Mouse (Mus musculus) midbrain, postnatal 0 days (tissue): ENCODE data around the gene Elavl3. TPM values are rescaled to one million over a fixed set of nuclear protein-coding genes. Genes with fewer than 3 reads are reported as not detected.

Experiments
- ATAC-seq: fragments of 200-750 bp; cut with Nextera tagmentation; 2 replicates; pipeline ENCODE4 v1.8.0; 2017; ENCODE audit warnings: moderate number of reproducible peaks, mild to moderate bottlenecking, moderate TSS enrichment, moderate library complexity; ENCODE audit not compliant: low FRiP score
- DNase-seq: peaks from one replicate; pipeline ENCODE4 v3.0.0-alpha.2; 2015; ENCODE audit warnings: low spot score
- H3K27ac ChIP-seq: fragments of 300-500 bp; sonication (generic); 2 replicates; pipeline ENCODE4 v1.5.1; 2014; ENCODE audit warnings: low read depth, mild to moderate bottlenecking, low read length, mixed read lengths
- H3K27me3 ChIP-seq: fragments of 300-500 bp; sonication (generic); 2 replicates; pipeline ENCODE4 v1.6.1; 2014; ENCODE audit warnings: low read length, control low read depth, mixed read lengths; ENCODE audit not compliant: insufficient read depth
- H3K36me3 ChIP-seq: fragments of 300-500 bp; sonication (generic); 2 replicates; pipeline ENCODE4 v1.6.1; 2014; ENCODE audit warnings: low read length, control low read depth, mixed read lengths; ENCODE audit not compliant: insufficient read depth
- H3K4me1 ChIP-seq: fragments of 300-500 bp; sonication (generic); 2 replicates; pipeline ENCODE4 v1.6.1; 2014; ENCODE audit warnings: mild to moderate bottlenecking, control low read depth, antibody characterized with exemption, low read length, mixed read lengths; ENCODE audit not compliant: insufficient read depth
- H3K4me2 ChIP-seq: fragments of 300-500 bp; sonication (generic); 2 replicates; pipeline ENCODE4 v1.6.1; 2014; ENCODE audit warnings: low read depth, mild to moderate bottlenecking, low read length, mixed read lengths; ENCODE audit not compliant: poor library complexity, severe bottlenecking
- H3K4me3 ChIP-seq: fragments of 300-500 bp; sonication (generic); 2 replicates; pipeline ENCODE4 v1.5.1; 2014; ENCODE audit warnings: low read depth, mild to moderate bottlenecking, low read length, moderate library complexity
- H3K9ac ChIP-seq: fragments of 300-500 bp; sonication (generic); replicated peaks from 2 replicates; pipeline ENCODE4 v1.6.1; 2014; ENCODE audit warnings: mild to moderate bottlenecking, low read length, moderate library complexity, mixed read lengths; ENCODE audit not compliant: poor library complexity, severe bottlenecking
- H3K9me3 ChIP-seq: fragments of 300-500 bp; sonication (generic); 2 replicates; pipeline ENCODE4 v1.6.1; 2016; ENCODE audit warnings: low read length, control low read depth
- CTCF ChIP-seq: IDR thresholded peaks from 2 replicates; pipeline ENCODE4 v1.5.1; 2016; ENCODE audit warnings: antibody characterized with exemption, mild to moderate bottlenecking
- WGBS: fragments of 180-500 bp; shearing (Covaris S2); extraction: QIAGEN DNeasy Blood & Tissue Kit; methylation state at CpG from one replicate; pipeline ENCODE4 v1.1.7; 2014; 5-methylcytosine and 5-hydroxymethylcytosine counted together
- polyA plus RNA-seq: library from polyadenylated mRNA; unstranded; fragments of >200 nt; fragmentation: Nextera tagmentation; extraction: Ambion mirVana; gene quantifications from 2 replicates; pipeline ENCODE4 v1.2.1, GENCODE M21; 2015
- total RNA-seq: library from RNA; depleted of rRNA; stranded (reverse); fragments of >200 nt; gene quantifications from 2 replicates; pipeline ENCODE4 v1.2.3, GENCODE M21; 2014

Elavl3 gene
- total and polyA plus RNA-seq, 2 experiments from 2014 or later: 78.7 to 239 TPM

- Histone ChIP-seq H3K9me3 (no peaks in the 10 kb centered on the region), H3K4me3 (no peak overlapping the region), H3K4me1 (no peaks in the 10 kb centered on the region), H3K27me3 (no peaks in the 10 kb centered on the region), H3K4me2 (no peak overlapping the region), H3K27ac (no peak overlapping the region), H3K36me3 (peaks cover 85% of the 10 kb centered on the region), H3K9ac (no peak overlapping the region)
- ATAC-seq: no peak
- WGBS: 86% methylated on average over 5 of the region's 5 CpGs
- DNase-seq: no peak
- TF ChIP-seq CTCF: no peak
Measured at GRCm38 (mm10) chr9:22011055-22011454, 40.8 kb downstream of the Elavl3 start.

GRCm38 (mm10) chr9:22004546-22004945 is 47.3 kb downstream of the Elavl3 start:
- no peak overlapping the region for H3K9ac ChIP-seq
- H3K4me2 ChIP-seq: no peak overlapping the region
- ATAC-seq (no peak), DNase-seq (no peak)
- no peaks in the 10 kb centered on the region for H3K27me3 ChIP-seq
- no peak overlapping the region for H3K27ac ChIP-seq
- peaks cover 11% of the 10 kb centered on the region; the same call in 1 of the 2 replicates for H3K4me1 ChIP-seq
- no peaks in the 10 kb centered on the region for H3K9me3 ChIP-seq
- H3K36me3 ChIP-seq: peaks cover 36% of the 10 kb centered on the region
- H3K4me3 ChIP-seq: no peak overlapping the region
- 96% methylated on average over 12 of the region's 12 CpGs for WGBS
- no peak for TF ChIP-seq CTCF

- DNase-seq (peak; percentile 58), ATAC-seq (peak; percentile 53)
- H3K4me3 ChIP-seq: peak overlapping the region; percentile 70
- H3K4me2 ChIP-seq: peak overlapping the region; percentile 69
- H3K27ac ChIP-seq: peak overlapping the region; percentile 79
- H3K9ac ChIP-seq: peak overlapping the region; percentile 79
- H3K27me3 ChIP-seq: no peaks in the 10 kb centered on the region
- WGBS: under 1% methylated on average over 18 of the region's 18 CpGs
- TF ChIP-seq CTCF: no peak
- H3K4me1 ChIP-seq: peaks cover 11% of the 10 kb centered on the region; the same call in 1 of the 2 replicates
- H3K9me3 ChIP-seq: no peaks in the 10 kb centered on the region
- H3K36me3 ChIP-seq: peaks cover 23% of the 10 kb centered on the region
Measured at GRCm38 (mm10) chr9:22003163-22003554, 48.7 kb downstream of the Elavl3 start.

GRCm38 (mm10) chr9:22002194-22003162 is 49.3 kb downstream of the Elavl3 start, which contains the start of the genes Ccdc151 and Prkcsh:
Ccdc151 (minus strand) TSS chr9:22002634.
Prkcsh (plus strand) TSS chr9:22002806.
- Histone ChIP-seq H3K4me2 (peak within 1 kb of the TSS; percentile 72), H3K27me3 (no peaks in the 10 kb centered on the region), H3K4me3 (peak within 1 kb of the TSS; percentile 70), H3K36me3 (peaks cover 16% of the 10 kb centered on the region), H3K9me3 (no peaks in the 10 kb centered on the region), H3K4me1 (peaks cover 11% of the 10 kb centered on the region; the same call in 1 of the 2 replicates), H3K9ac (peak within 1 kb of the TSS; percentile 79), H3K27ac (peak within 1 kb of the TSS; percentile 79)
- peak; percentile 99 for ATAC-seq
- 0 out of 2 replicates have a peak, but pooled peaks have one; percentile 15 for TF ChIP-seq CTCF
- DNase-seq: peak; percentile 100
- WGBS: 5% methylated on average over 57 of the region's 57 CpGs

GRCm38 (mm10) chr9:22001633-22002032 is 50.2 kb downstream of the Elavl3 start:
- peak; percentile 38; the same call in 1 of the 2 replicates for TF ChIP-seq CTCF
- no peak for DNase-seq
- WGBS: 83% methylated on average over 4 of the region's 4 CpGs
- H3K4me1 ChIP-seq: peaks cover 11% of the 10 kb centered on the region; the same call in 1 of the 2 replicates
- H3K4me3 ChIP-seq: peak overlapping the region; percentile 33; the same call in 1 of the 2 replicates
- H3K27me3 ChIP-seq: no peaks in the 10 kb centered on the region
- H3K9me3 ChIP-seq: no peaks in the 10 kb centered on the region
- peaks cover 12% of the 10 kb centered on the region for H3K36me3 ChIP-seq
- no peak overlapping the region for H3K27ac ChIP-seq
- peak overlapping the region; percentile 72; the same call in 1 of the 2 replicates for H3K4me2 ChIP-seq
- ATAC-seq: no peak
- no peak overlapping the region for H3K9ac ChIP-seq
